Mouse (Mus musculus) c-Kit-positive CD71-negative TER-119-negative erythroid progenitor cells, embryonic 14.5 days (primary cell): ENCODE measurements around the gene Gm6176.
"Not testable (repeated sequence)": the region's sequence is repeated elsewhere in the genome, so short reads cannot be mapped to it uniquely, and the experiment has no call there.

Source experiments
- DNase-seq: peaks from one replicate; pipeline ENCODE4 v3.0.0-alpha.2; 2013; ENCODE audit warnings: low read depth

Gene Gm6176

DNA sequence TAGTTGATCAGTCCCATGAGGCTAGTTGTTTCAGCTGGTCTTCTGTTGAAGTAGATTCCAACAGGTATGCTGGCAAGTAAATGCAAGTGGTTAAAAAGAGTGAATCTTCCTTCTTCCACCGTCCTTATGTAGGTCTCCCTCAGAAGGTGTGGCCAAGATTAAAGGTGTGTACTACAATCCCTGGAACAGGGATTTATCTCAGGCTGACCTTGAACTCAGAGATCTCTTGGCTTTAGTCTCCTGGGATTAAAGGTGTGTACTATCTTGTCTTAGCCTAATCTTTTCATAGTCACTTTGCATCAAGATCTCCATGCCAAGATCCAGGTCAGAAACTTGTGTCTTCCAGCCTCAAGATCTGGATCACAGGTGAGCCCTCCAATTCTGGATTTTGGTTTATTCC is at the start of gene Gm6176:
Gm6176 (minus strand) TSS at position 101 of the 400 bp plus-strand sequence.
- not testable (repeated sequence) for DNase-seq

DNA sequence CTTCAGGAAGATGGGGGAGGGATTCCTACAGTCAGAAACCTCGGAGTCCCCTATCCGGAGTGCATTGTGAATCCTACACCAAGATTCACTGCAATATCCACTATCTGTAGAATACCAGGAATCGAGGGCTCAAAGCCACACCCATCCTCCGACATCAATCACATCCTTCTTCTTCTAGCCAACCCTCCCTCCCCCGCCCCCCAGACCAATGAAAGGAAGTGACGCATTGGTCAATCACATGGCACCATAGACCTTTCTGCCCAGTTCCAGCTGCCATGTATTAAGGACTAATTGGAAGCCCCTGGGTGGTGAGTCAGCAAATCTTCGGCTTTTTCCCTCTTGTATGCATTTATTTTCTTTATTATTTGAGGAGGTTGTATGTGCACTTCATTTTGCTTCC is 12.7 kb upstream of the Gm6176 start, which contains the start of gene Vmn1r139:
Vmn1r139 (plus strand) TSS at position 301 of the 400 bp plus-strand sequence.
- not testable (repeated sequence) for DNase-seq

DNA sequence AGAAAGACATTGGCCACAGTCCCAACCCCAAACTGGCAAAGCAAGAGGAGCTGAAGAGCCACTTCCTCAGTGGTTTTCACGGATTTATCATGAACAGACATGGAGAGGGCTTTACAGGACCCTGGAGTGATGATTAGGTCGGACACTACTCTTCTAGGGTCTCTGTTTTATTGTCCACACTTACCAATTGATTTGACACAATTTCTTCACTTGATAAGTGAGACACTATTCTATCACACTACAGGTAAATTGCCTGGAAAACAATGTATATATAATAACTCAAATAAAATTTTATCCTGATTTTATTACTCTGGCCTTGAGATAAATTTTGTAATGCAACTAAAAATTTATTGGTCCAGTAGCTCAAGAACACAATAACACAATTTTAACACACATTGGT is 27.3 kb downstream of the Gm6176 start, which contains the start of gene Vmn1r138:
Vmn1r138 (minus strand) TSS at position 101 of the 400 bp plus-strand sequence.
- DNase-seq = not testable (repeated sequence)
